Comparison of ENCODE assay signal across 8 mouse cellular contexts in genomic region chr16:33832057-33832456, GRCm38 (mm10). TPM values are rescaled to one million over a fixed set of nuclear protein-coding genes. Genes with fewer than 3 reads are reported as not detected.
DNase-seq lines count a peak whose midpoint lies in the region; ATAC-seq and TF ChIP-seq lines count a peak whose summit lies in the region.

No protein-coding gene starts in this region.

- no peak for TF ChIP-seq EP300 in heart, adult 2 months (IDR thresholded peaks at IDR 0.05; ENCODE audit: insufficient read depth, low read depth, low read length)

- WGBS in heart, adult 2 months: 79% methylated on average over 6 of the region's 6 CpGs
- 65% methylated on average over 6 of the region's 6 CpGs for WGBS in liver, embryonic 11.5 days
- WGBS in forebrain, embryonic 14.5 days: 37% methylated on average over 6 of the region's 6 CpGs
- 55% methylated on average over 6 of the region's 6 CpGs for WGBS in midbrain, embryonic 16.5 days

- ATAC-seq in liver, embryonic 11.5 days (replicated peaks; ENCODE audit: low FRiP score): no peak
- no peak for ATAC-seq in forebrain, embryonic 14.5 days
- ATAC-seq in midbrain, embryonic 16.5 days: no peak
- no peak for ATAC-seq in erythroblast, adult 5-6 weeks (replicated peaks; ENCODE audit: low FRiP score, poor library complexity, severe bottlenecking)

- H3K36me3 ChIP-seq in heart, adult 2 months (ENCODE audit: control insufficient read depth, insufficient read depth, low read length): no peaks in the 10 kb centered on the region
- H3K36me3 ChIP-seq in liver, embryonic 11.5 days (ENCODE audit: control insufficient read depth, insufficient read depth, low read length): no peaks in the 10 kb centered on the region
- no peaks in the 10 kb centered on the region for H3K36me3 ChIP-seq in forebrain, embryonic 14.5 days (ENCODE audit: control insufficient read depth, insufficient read depth, low read length)
- H3K36me3 ChIP-seq in midbrain, embryonic 16.5 days (ENCODE audit: control insufficient read depth, insufficient read depth, low read length): no peaks in the 10 kb centered on the region

- intact Hi-C loops in heart, adult 2 months (cut with DNase I): no loop called here

- no peaks in the 10 kb centered on the region for H3K79me2 ChIP-seq in heart, adult 2 months (replicated peaks; ENCODE audit: control insufficient read depth, insufficient read depth, low read length)

- no peak for TF ChIP-seq POLR2A in heart, adult 2 months (IDR thresholded peaks at IDR 0.05; ENCODE audit: insufficient read depth, low read depth, low read length)

- no peaks in the 10 kb centered on the region for H3K9me3 ChIP-seq in liver, embryonic 11.5 days (ENCODE audit: control insufficient read depth, low read length)
- no peaks in the 10 kb centered on the region for H3K9me3 ChIP-seq in forebrain, embryonic 14.5 days (replicated peaks; ENCODE audit: control insufficient read depth, low read length)
- no peaks in the 10 kb centered on the region for H3K9me3 ChIP-seq in midbrain, embryonic 16.5 days (replicated peaks; ENCODE audit: control insufficient read depth, low read length, poor library complexity, severe bottlenecking)

- H3K4me2 ChIP-seq in liver, embryonic 11.5 days: peak overlapping the region; percentile 79; the same call in 1 of the 2 replicates
- peak overlapping the region; percentile 44; the same call in 1 of the 2 replicates for H3K4me2 ChIP-seq in forebrain, embryonic 14.5 days (ENCODE audit: low read length)
- H3K4me2 ChIP-seq in midbrain, embryonic 16.5 days (ENCODE audit: low read length): no peak overlapping the region

- H3K9ac ChIP-seq in heart, adult 2 months (ENCODE audit: low read depth, low read length): no peak overlapping the region
- no peak overlapping the region for H3K9ac ChIP-seq in liver, embryonic 11.5 days (ENCODE audit: low read depth, low read length)
- H3K9ac ChIP-seq in forebrain, embryonic 14.5 days (ENCODE audit: low read length): no peak overlapping the region
- no peak overlapping the region for H3K9ac ChIP-seq in midbrain, embryonic 16.5 days (ENCODE audit: low read depth, low read length)

- H3K27me3 ChIP-seq in heart, adult 2 months (ENCODE audit: control insufficient read depth, insufficient read depth, low read length): no peaks in the 10 kb centered on the region
- peaks cover 56% of the 10 kb centered on the region for H3K27me3 ChIP-seq in liver, embryonic 11.5 days (replicated peaks; ENCODE audit: control insufficient read depth, insufficient read depth, low read length)
- H3K27me3 ChIP-seq in forebrain, embryonic 14.5 days (replicated peaks; ENCODE audit: control insufficient read depth, insufficient read depth, low read length): peaks cover 38% of the 10 kb centered on the region
- peaks cover 31% of the 10 kb centered on the region for H3K27me3 ChIP-seq in midbrain, embryonic 16.5 days (ENCODE audit: control insufficient read depth, insufficient read depth, low read depth, low read length)

- 0 out of 2 replicates have a peak overlapping the region, but pooled peaks have one; percentile 63 for H3K27ac ChIP-seq in heart, adult 2 months
- no peak overlapping the region for H3K27ac ChIP-seq in liver, embryonic 11.5 days (ENCODE audit: low read depth, low read length)
- H3K27ac ChIP-seq in forebrain, embryonic 14.5 days (ENCODE audit: low read depth, low read length): no peak overlapping the region
- 0 out of 2 replicates have a peak overlapping the region, but pooled peaks have one; percentile 17 for H3K27ac ChIP-seq in midbrain, embryonic 16.5 days (ENCODE audit: low read length)

- H3K4me1 ChIP-seq in heart, adult 2 months (ENCODE audit: control insufficient read depth, insufficient read depth, low read length): peaks cover 11% of the 10 kb centered on the region
- H3K4me1 ChIP-seq in liver, embryonic 11.5 days (replicated peaks; ENCODE audit: control insufficient read depth, insufficient read depth, low read length): peaks cover 21% of the 10 kb centered on the region
- H3K4me1 ChIP-seq in forebrain, embryonic 14.5 days (ENCODE audit: control insufficient read depth, insufficient read depth, low read length): peaks cover 23% of the 10 kb centered on the region
- peaks cover 17% of the 10 kb centered on the region for H3K4me1 ChIP-seq in midbrain, embryonic 16.5 days (ENCODE audit: control insufficient read depth, insufficient read depth, low read length)

- DNase-seq in heart, adult 2 months: no peak
- DNase-seq in heart, adult 18-20 months: no peak
- no peak for DNase-seq in liver, embryonic 11.5 days (ENCODE audit: low spot score)
- DNase-seq in liver: no peak
- DNase-seq in forebrain, embryonic 14.5 days (ENCODE audit: low spot score): no peak
- DNase-seq in ovary, postnatal 36 days (ENCODE audit: low spot score): no peak

- TF ChIP-seq CTCF in heart, adult 2 months (IDR thresholded peaks at IDR 0.05): no peak

- no peak overlapping the region for H3K4me3 ChIP-seq in heart, adult 2 months
- H3K4me3 ChIP-seq in liver, embryonic 11.5 days (ENCODE audit: low read depth, low read length): no peak overlapping the region
- H3K4me3 ChIP-seq in forebrain, embryonic 14.5 days (ENCODE audit: low read depth, low read length): no peak overlapping the region
- no peak overlapping the region for H3K4me3 ChIP-seq in midbrain, embryonic 16.5 days (ENCODE audit: low read depth, low read length)

RNA-seq across cellular contexts. Expression of gene Itgb5, which starts 2.6 kb away (rescaled TPM):
- 10 to 100 TPM; 83.2 to 95.3 TPM for total RNA-seq in heart, adult 2 months (2021)
- 95.7 and 123 TPM in 2 replicates for polyA plus RNA-seq in heart, adult 2 months (2012; rRNA removed)
- 10 to 100 TPM; 91.3 to 97.2 TPM for total RNA-seq in heart, adult 18-20 months (2021)
- 24.8 and 25.0 TPM in 2 replicates for polyA plus RNA-seq in liver, embryonic 11.5 days (2014; fragmentation: Nextera tagmentation; extraction: Ambion mirVana)
- 4.7 and 7.0 TPM in 2 replicates for polyA plus RNA-seq in forebrain, embryonic 14.5 days (2014; fragmentation: Nextera tagmentation; extraction: Ambion mirVana)
- 13.5 and 15.1 TPM in 2 replicates for polyA plus RNA-seq in midbrain, embryonic 16.5 days (2015; fragmentation: Nextera tagmentation; extraction: Ambion mirVana)
- total RNA-seq in erythroblast, adult 5-6 weeks (2015; ENCODE audit: low replicate concordance): 4.6 and 25.6 TPM in 2 replicates
- total RNA-seq in erythroblast, adult 5-6 weeks (2017; ENCODE audit: low replicate concordance): 2.2 and 8.2 TPM in 2 replicates

RNA-seq across cellular contexts. Expression of gene Muc13, which starts 38.2 kb away (rescaled TPM):
- total RNA-seq in heart, adult 2 months (2021): not detected
- 0.15 and 0.33 TPM in 2 replicates for polyA plus RNA-seq in heart, adult 2 months (2012; rRNA removed)
- total RNA-seq in heart, adult 18-20 months (2021): not detected
- 10.1 and 10.4 TPM in 2 replicates for polyA plus RNA-seq in liver, embryonic 11.5 days (2014; fragmentation: Nextera tagmentation; extraction: Ambion mirVana)
- not detected in 2 replicates for polyA plus RNA-seq in forebrain, embryonic 14.5 days (2014; fragmentation: Nextera tagmentation; extraction: Ambion mirVana)
- polyA plus RNA-seq in midbrain, embryonic 16.5 days (2015; fragmentation: Nextera tagmentation; extraction: Ambion mirVana): not detected in 2 replicates
- total RNA-seq in erythroblast, adult 5-6 weeks (2015; ENCODE audit: low replicate concordance): 7.9 and 9.2 TPM in 2 replicates
- 4.4 and 6.6 TPM in 2 replicates for total RNA-seq in erythroblast, adult 5-6 weeks (2017; ENCODE audit: low replicate concordance)

Comparison
In these comparisons a context has a peak if more than half of its experiments do, and no peak if none do; other contexts are left out.
1. H3K27ac ChIP-seq: peak in heart, adult 2 months (single experiment) and midbrain, embryonic 16.5 days (single experiment); none in liver, embryonic 11.5 days (single experiment) and forebrain, embryonic 14.5 days (single experiment).